Mouse (Mus musculus): Measurements from ENCODE around the gene Hps6.

DNA sequence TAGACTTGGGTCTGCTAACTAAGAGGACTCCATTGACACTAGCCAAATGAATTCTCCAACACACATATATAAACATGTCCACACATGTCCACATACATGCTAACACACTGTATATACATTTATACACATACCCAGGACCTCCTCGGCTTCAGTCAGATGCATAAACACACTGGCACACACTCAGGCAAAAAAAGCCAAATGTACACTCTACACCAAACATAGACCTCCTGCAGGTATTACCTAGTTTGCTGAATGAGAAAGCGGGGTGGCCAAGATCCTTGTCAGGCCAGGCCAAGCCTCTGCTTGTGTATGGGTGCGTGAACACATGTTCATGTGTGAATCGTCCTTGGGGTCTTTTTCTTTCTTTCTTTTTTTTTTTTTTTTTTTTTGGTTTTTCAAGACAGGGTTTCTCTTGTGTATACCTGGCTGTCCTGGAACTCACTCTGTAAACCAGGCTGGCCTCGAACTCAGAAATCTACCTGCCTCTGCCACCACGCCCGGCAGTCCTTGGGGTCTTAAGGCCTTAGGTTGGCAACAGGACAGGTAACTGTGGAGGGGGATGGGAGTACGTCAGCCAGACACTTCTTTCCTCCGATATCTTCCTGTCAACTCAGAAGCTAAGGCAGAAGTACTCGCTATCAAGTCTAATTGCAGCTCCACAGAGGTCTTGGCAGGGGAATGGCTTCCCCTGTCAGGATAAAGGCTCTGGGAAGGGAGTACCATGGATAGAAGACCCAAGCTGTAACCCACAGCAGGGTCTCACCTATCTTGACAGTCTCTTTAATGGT is 27.1 kb downstream of the Hps6 start:
- no peak for TF ChIP-seq POLR2A (IDR thresholded peaks at IDR 0.05; ENCODE audit: insufficient read length, low read depth)
- TF ChIP-seq E2F4 (IDR thresholded peaks at IDR 0.05; ENCODE audit: insufficient read depth), result no peak
- TF ChIP-seq MYOD1 (IDR thresholded peaks at IDR 0.05; ENCODE audit: control insufficient read depth in 1 of 3, insufficient read length in 2 of 3, low read depth in 2 of 3), result no peak
- peak; percentile 7 for TF ChIP-seq POLR2AphosphoS2 (IDR thresholded peaks at IDR 0.05; ENCODE audit: insufficient read length, low read depth)
- no peak for TF ChIP-seq MAX (IDR thresholded peaks at IDR 0.05; ENCODE audit: low read depth)
- no peak for TF ChIP-seq MYOG (IDR thresholded peaks at IDR 0.05; ENCODE audit: control insufficient read depth in 1 of 3, insufficient read depth in 1 of 3, insufficient read length in 2 of 3, low read depth in 2 of 3)
- TF ChIP-seq USF1 (IDR thresholded peaks at IDR 0.05; ENCODE audit: low read depth), result no peak
- TF ChIP-seq CEBPB (IDR thresholded peaks at IDR 0.05; ENCODE audit: insufficient read depth, poor library complexity, severe bottlenecking), result no peak
- TF ChIP-seq REST (IDR thresholded peaks at IDR 0.05; ENCODE audit: insufficient read depth, insufficient read length), result no peak
